Mouse (Mus musculus): ENCODE measurements at regions not wholly inside any gene's neighbourhood (a gene's known extent, or its start where the extent isn't known, plus 50 kb on each side); places are given as distances from the start of the nearest gene placed in this dataset.

DNA sequence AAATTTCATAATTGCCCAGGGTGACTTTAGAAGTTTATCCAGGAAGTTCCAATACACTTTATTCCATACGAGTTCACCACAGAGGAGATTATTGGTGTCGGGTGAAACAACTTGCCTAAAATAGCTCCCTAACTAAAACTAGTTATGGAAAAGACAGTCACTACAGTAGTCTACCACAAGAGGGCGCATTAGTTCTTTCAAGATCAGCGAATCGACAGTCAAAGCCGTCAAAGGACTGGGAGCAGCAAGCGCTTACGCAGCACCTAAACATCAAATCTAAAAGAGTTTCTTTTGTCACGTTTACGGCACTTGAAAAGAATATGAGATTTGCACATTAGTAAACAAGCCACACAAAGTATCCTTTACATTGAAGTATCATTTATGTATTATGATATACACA, 75.3 kb upstream of the Btg3 start:
- TF ChIP-seq CTCF (IDR thresholded peaks at IDR 0.05; ENCODE audit: borderline replicate concordance, insufficient read depth, low read length): peak; percentile 21; the same call in 1 of the 2 replicates
- no peak for TF ChIP-seq POLR2A (IDR thresholded peaks at IDR 0.05; ENCODE audit: low read depth, low read length)
